Mouse (Mus musculus) kidney, adult 2 months (tissue): ENCODE results near the gene Slit3.
A peak's percentile ranks its signal among the peaks of the same experiment; 100 is the strongest.

ENCODE experiments used
- CTCF ChIP-seq: fragments of 200-500 bp; conservative IDR thresholded peaks from 2 replicates; pipeline ENCODE4 v1.5.1; 2011; ENCODE audit warnings: low read depth, mild to moderate bottlenecking, control low read depth, low read length, moderate library complexity, mixed read lengths; ENCODE audit not compliant: insufficient read depth, insufficient read length
- POLR2A ChIP-seq: fragments of 200-500 bp; IDR thresholded peaks from one replicate; pipeline ENCODE4 v1.6.1; 2011; ENCODE audit warnings: low read depth, low read length, control low read depth

- TF ChIP-seq POLR2A, result no peak
- peak; percentile 31; the same call in 1 of the 2 replicates for TF ChIP-seq CTCF
These were observed 331.4 kb downstream of the Slit3 start for GRCm38 (mm10) chr11:35452413-35452812.
